Mouse (Mus musculus): Measurements from ENCODE around the gene Cntn1. TPM values are rescaled to one million over a fixed set of nuclear protein-coding genes. Genes with fewer than 3 reads are reported as not detected.

Gene Cntn1
- polyA plus RNA-seq, 1 experiment, result 154 TPM

DNA sequence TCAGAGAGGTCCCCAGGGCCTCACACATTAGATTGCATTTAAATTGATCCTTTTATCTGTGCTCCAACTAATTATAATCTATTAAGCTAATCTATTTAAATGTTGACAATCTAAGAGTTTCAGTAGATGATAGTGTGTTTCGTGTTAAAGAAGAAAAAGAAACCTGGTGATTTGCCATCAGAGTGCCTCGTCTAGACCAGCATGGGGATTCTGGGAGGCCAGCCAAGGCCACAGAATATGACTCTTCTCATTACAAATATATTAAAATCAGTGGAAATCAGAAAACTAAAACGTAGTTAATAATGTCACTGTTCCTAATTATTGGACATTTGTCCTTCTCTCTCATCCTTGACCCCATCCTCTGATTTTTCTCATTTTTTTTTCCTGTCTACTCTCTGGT, 164.9 kb downstream of the Cntn1 start:
- TF ChIP-seq POLR2A (IDR thresholded peaks at IDR 0.05; ENCODE audit: borderline replicate concordance, insufficient read depth, low read length) (no peak), CTCF (IDR thresholded peaks at IDR 0.05; ENCODE audit: borderline replicate concordance, insufficient read depth, low read depth, low read length) (no peak)
- 14% methylated on average over 3 of the region's 3 CpGs for WGBS
- H3K27ac ChIP-seq (ENCODE audit: insufficient read depth, low read length), result no peak overlapping the region
- peak; percentile 33 to 42 for DNase-seq
- H3K4me1 ChIP-seq (ENCODE audit: control insufficient read depth, insufficient read depth, low read length), result peaks cover 7% of the 10 kb centered on the region; the same call in 1 of the 2 replicates
- H3K27me3 ChIP-seq (ENCODE audit: control insufficient read depth, insufficient read depth, low read length), result no peaks in the 10 kb centered on the region
- no peak overlapping the region for H3K4me3 ChIP-seq (replicated peaks; ENCODE audit: insufficient read depth, low read depth, low read length)

DNA sequence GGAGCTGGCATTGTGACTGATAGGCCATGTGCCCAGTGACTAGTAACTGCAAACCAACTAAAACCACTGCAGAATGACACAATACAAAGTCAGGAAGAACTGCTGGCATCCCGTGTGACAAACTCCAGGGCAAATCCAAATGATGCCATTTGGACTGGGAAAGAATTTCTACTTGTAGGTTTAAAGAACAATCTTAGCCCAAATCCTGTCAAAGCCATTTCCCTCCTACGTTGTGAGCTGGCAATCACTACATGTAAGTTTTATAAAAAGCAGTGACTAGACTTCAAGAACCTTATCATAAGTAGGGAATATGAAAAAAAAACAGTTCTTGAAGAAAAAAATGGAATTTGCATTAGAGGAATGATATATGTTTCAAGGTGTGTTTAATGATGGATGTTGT, 170.5 kb downstream of the Cntn1 start:
- Histone ChIP-seq H3K4me1 (ENCODE audit: control insufficient read depth, insufficient read depth, low read length) (no peaks in the 10 kb centered on the region), H3K27ac (ENCODE audit: insufficient read depth, low read length) (no peak overlapping the region), H3K4me3 (replicated peaks; ENCODE audit: insufficient read depth, low read depth, low read length) (no peak overlapping the region), H3K27me3 (ENCODE audit: control insufficient read depth, insufficient read depth, low read length) (no peaks in the 10 kb centered on the region)
- WGBS, result 43% methylated on average over 2 of the region's 2 CpGs
- DNase-seq, result no peak
- TF ChIP-seq POLR2A (IDR thresholded peaks at IDR 0.05; ENCODE audit: borderline replicate concordance, insufficient read depth, low read length), result no peak
- no peak for TF ChIP-seq CTCF (IDR thresholded peaks at IDR 0.05; ENCODE audit: borderline replicate concordance, insufficient read depth, low read depth, low read length)

DNA sequence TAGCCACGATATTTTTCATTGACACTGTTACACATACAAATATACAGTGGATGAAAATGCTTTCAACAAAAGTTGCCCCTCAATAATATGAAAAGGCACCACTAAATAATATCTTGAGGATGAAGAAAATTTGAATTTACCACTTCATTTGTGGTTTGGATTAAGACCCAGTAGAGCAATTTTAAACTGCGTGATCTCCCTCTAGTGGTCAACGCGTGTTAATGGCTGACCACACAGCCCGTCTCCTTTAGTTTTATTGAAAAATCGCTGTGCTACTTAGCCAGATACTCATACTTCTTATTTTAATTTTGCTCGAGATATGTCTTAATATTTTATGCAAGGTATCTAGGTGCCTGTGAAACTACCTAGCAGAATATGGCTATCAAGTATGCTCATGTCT, 180.4 kb downstream of the Cntn1 start:
- Histone ChIP-seq H3K4me1 (ENCODE audit: control insufficient read depth, insufficient read depth, low read length) (no peaks in the 10 kb centered on the region), H3K4me3 (replicated peaks; ENCODE audit: insufficient read depth, low read depth, low read length) (no peak overlapping the region), H3K27me3 (ENCODE audit: control insufficient read depth, insufficient read depth, low read length) (no peaks in the 10 kb centered on the region), H3K27ac (ENCODE audit: insufficient read depth, low read length) (no peak overlapping the region)
- DNase-seq, result peak in 1 of 2 experiments; percentile 44
- TF ChIP-seq POLR2A (IDR thresholded peaks at IDR 0.05; ENCODE audit: borderline replicate concordance, insufficient read depth, low read length), result no peak
- peak; percentile 68 for TF ChIP-seq CTCF (IDR thresholded peaks at IDR 0.05; ENCODE audit: borderline replicate concordance, insufficient read depth, low read depth, low read length)
- WGBS, result 19% methylated on average over 7 of the region's 7 CpGs

DNA sequence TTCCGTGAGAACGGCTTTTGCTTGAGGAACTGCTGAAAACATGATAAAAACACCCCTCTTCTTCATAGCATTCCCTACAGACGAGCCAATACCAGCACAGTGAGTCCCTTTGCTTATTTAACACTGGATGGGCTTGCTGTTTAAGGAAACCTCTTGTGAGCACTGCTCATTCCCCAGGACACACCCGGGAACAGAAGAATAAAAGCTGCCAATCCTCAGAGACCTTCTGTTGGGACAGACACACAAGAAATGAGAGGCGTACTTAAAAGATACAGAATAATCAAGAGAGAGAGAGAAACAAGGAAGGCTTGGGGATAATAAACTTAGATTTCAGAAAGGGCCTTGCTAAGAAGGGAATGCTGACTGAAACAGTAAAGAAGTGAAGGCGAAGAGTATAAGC, 184.9 kb downstream of the Cntn1 start:
- H3K4me1 ChIP-seq (ENCODE audit: control insufficient read depth, insufficient read depth, low read length), result no peaks in the 10 kb centered on the region
- WGBS, result 82% methylated on average over 6 of the region's 6 CpGs
- DNase-seq, result no peak
- H3K4me3 ChIP-seq (replicated peaks; ENCODE audit: insufficient read depth, low read depth, low read length), result no peak overlapping the region
- H3K27ac ChIP-seq (ENCODE audit: insufficient read depth, low read length), result no peak overlapping the region
- no peak for TF ChIP-seq POLR2A (IDR thresholded peaks at IDR 0.05; ENCODE audit: borderline replicate concordance, insufficient read depth, low read length)
- no peaks in the 10 kb centered on the region for H3K27me3 ChIP-seq (ENCODE audit: control insufficient read depth, insufficient read depth, low read length)

DNA sequence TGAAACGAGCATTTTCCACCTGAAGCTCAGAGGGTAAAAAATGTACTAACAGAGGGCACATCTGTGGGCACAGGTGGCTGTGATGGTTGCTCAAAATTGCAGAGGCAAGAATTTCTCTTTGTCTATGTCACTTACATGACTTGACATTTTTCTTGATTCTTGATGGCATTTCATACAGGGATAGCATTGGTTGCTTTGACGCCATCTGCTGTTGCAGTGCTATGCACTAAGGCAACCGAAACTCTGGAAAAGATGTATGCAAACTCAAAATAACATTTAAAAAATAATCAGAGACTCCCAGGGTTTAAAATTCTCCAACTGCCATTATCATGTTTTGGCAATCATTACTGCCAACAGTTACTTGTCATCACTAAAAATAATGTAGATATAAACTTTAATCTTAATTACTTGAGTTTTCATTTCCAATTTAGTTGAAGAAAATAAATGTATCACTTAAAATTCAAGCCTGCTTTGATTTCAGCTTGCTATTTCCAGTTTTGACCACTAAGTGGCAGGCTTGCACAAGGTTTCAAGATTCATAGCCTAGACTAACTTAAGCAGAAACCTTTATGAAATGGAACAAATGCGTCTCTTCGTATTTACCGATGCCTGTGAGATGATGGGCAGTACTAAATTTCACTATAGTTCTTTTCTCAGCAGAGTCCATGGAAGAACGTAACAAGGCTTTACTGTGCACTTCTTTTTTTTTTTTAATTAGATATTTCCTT, 214.2 kb downstream of the Cntn1 start:
- 21% methylated on average over 7 of the region's 7 CpGs for WGBS
- TF ChIP-seq CTCF (IDR thresholded peaks at IDR 0.05; ENCODE audit: borderline replicate concordance, insufficient read depth, low read depth, low read length) (peak; percentile 38; the same call in 1 of the 2 replicates), POLR2A (IDR thresholded peaks at IDR 0.05; ENCODE audit: borderline replicate concordance, insufficient read depth, low read length) (no peak)

DNA sequence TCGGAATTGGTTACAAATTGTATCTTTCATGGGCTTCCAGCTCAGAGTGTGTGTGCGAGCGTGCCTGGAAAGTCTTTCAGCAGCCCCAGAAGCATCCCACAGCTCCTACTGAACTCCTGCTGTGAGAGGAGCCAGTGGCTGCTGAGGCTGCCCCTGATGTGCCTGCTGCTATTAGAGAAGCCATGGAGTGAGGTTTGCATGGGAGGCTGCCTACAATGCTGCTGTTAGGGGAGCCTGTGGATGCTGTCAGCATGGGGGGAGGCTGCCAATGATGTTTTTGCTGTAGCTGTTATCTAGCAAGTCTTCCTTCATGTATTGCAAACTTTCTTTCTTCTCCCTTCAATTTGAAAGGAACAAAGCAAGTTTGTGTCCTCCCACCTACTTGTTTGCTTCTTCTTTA, 217.4 kb downstream of the Cntn1 start:
- no peaks in the 10 kb centered on the region for H3K27me3 ChIP-seq (ENCODE audit: control insufficient read depth, insufficient read depth, low read length)
- no peak for DNase-seq
- H3K4me3 ChIP-seq (replicated peaks; ENCODE audit: insufficient read depth, low read depth, low read length), result no peak overlapping the region
- H3K27ac ChIP-seq (ENCODE audit: insufficient read depth, low read length), result no peak overlapping the region
- no peaks in the 10 kb centered on the region; the same call in 1 of the 2 replicates for H3K4me1 ChIP-seq (ENCODE audit: control insufficient read depth, insufficient read depth, low read length)
- WGBS, result 49% methylated on average over 3 of the region's 3 CpGs
- TF ChIP-seq POLR2A (IDR thresholded peaks at IDR 0.05; ENCODE audit: borderline replicate concordance, insufficient read depth, low read length) (no peak), CTCF (IDR thresholded peaks at IDR 0.05; ENCODE audit: borderline replicate concordance, insufficient read depth, low read depth, low read length) (no peak)

More for the DNA sequence above, 214.2 kb downstream of the Cntn1 start:
- Histone ChIP-seq H3K4me1 (ENCODE audit: control insufficient read depth, insufficient read depth, low read length) (no peaks in the 10 kb centered on the region; the same call in 1 of the 2 replicates), H3K27me3 (ENCODE audit: control insufficient read depth, insufficient read depth, low read length) (no peaks in the 10 kb centered on the region), H3K4me3 (replicated peaks; ENCODE audit: insufficient read depth, low read depth, low read length) (no peak overlapping the region), H3K27ac (ENCODE audit: insufficient read depth, low read length) (no peak overlapping the region)
- DNase-seq, result peak; percentile 40 to 44

DNA sequence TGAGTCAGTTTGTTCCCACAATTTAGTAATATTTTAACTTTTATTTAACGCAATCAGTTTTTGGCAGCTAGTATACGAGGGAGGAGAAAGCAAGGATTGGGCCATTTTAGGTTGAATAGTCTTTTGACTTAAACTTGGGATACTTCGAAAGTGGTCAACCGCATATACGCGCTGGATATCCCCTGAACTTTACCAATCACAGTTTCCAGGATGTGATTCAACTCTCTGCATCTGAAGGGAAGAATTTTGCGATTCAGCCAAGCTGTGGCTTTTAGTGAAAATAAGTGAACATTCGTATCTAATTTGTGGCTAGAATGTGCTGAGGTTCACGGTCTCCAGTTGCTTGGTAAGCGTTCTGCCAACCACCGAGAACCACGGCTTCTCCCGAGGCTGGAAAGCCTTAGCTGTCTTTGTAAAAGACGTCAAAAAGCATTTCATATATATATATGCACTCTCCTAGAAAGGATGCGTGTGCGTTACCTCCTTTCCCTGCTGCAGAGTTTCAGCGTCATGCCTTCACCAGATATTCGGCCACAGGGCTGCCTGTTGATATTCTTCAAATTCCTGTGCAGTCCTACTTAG, 217.9 kb downstream of the Cntn1 start:
- 85% methylated on average over 18 of the region's 18 CpGs for WGBS
- no peak overlapping the region for H3K27ac ChIP-seq (ENCODE audit: insufficient read depth, low read length)
- H3K4me1 ChIP-seq (ENCODE audit: control insufficient read depth, insufficient read depth, low read length), result no peaks in the 10 kb centered on the region; the same call in 1 of the 2 replicates
- TF ChIP-seq POLR2A (IDR thresholded peaks at IDR 0.05; ENCODE audit: borderline replicate concordance, insufficient read depth, low read length), result no peak
- TF ChIP-seq CTCF (IDR thresholded peaks at IDR 0.05; ENCODE audit: borderline replicate concordance, insufficient read depth, low read depth, low read length), result no peak
- DNase-seq, result no peak
- H3K27me3 ChIP-seq (ENCODE audit: control insufficient read depth, insufficient read depth, low read length), result no peaks in the 10 kb centered on the region
- no peak overlapping the region for H3K4me3 ChIP-seq (replicated peaks; ENCODE audit: insufficient read depth, low read depth, low read length)

DNA sequence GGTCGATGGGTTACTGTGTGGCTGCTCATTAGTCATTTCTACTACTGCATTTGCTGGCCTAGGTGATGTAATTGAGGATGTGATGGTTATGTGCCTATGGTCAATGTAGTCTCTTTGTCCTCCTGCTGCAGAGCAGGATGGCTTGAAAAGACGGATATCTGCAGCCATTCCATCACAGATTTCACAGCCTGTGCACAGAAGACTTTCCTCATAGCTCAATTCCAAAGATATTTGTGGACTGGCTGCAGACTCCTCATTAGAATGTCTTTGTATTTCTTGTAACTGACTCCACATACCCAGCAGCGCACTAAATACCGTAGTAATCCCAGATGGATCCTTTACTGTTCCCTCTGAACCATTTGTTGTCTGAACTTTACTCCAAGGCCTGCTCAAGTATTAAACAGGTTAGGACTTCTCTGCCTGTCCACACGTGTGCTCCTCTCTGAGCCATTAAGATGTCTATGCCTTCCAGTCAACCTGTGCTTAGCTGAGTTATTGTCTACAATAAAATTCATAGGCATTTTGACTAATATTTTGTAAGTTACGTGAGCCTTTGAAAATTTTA, 220.9 kb downstream of the Cntn1 start:
- Histone ChIP-seq H3K4me1 (ENCODE audit: control insufficient read depth, insufficient read depth, low read length) (no peaks in the 10 kb centered on the region; the same call in 1 of the 2 replicates), H3K4me3 (replicated peaks; ENCODE audit: insufficient read depth, low read depth, low read length) (no peak overlapping the region), H3K27me3 (ENCODE audit: control insufficient read depth, insufficient read depth, low read length) (no peaks in the 10 kb centered on the region), H3K27ac (ENCODE audit: insufficient read depth, low read length) (no peak overlapping the region)
- 86% methylated on average over 6 of the region's 6 CpGs for WGBS
- no peak for DNase-seq
- TF ChIP-seq CTCF (IDR thresholded peaks at IDR 0.05; ENCODE audit: borderline replicate concordance, insufficient read depth, low read depth, low read length), result no peak
- TF ChIP-seq POLR2A (IDR thresholded peaks at IDR 0.05; ENCODE audit: borderline replicate concordance, insufficient read depth, low read length), result no peak
